Mouse (Mus musculus) adrenal gland, adult 8-10 months (tissue): ENCODE measurements around the gene Heg1. TPM values are rescaled to one million over a fixed set of nuclear protein-coding genes. Genes with fewer than 3 reads are reported as not detected.

ENCODE experiments used
- DNase-seq: peaks from one replicate; pipeline ENCODE4 v3.0.0; 2022
- total RNA-seq, 4 experiments: library from RNA; stranded (reverse); gene quantifications; 2 replicates each; pipeline ENCODE4 v1.2.4; 2022

Gene Heg1
- total RNA-seq, 4 experiments from 2014 or later: 52.8 to 69.3 (median 61.5) TPM

DNA sequence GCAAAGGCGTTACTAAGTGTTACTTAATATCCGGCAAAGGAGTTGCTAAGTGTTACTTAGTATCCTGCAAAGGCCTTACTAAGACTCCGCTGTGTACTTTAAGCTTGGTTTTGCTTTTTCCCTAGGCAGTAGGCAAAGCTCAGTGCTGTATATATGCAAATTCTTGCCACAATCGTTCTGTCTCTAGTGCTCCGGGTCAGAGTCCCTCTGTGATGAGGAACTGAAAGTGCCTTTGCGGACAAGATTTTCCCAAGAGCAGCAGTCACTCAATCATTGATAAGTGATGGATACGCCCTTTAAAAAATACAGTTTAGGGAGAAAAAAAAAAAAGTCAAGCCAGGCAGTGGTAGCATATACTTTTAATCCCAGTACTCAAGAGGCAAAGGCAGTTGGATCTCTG lies 61.3 kb downstream of the Heg1 start:
- DNase-seq: no peak

DNA sequence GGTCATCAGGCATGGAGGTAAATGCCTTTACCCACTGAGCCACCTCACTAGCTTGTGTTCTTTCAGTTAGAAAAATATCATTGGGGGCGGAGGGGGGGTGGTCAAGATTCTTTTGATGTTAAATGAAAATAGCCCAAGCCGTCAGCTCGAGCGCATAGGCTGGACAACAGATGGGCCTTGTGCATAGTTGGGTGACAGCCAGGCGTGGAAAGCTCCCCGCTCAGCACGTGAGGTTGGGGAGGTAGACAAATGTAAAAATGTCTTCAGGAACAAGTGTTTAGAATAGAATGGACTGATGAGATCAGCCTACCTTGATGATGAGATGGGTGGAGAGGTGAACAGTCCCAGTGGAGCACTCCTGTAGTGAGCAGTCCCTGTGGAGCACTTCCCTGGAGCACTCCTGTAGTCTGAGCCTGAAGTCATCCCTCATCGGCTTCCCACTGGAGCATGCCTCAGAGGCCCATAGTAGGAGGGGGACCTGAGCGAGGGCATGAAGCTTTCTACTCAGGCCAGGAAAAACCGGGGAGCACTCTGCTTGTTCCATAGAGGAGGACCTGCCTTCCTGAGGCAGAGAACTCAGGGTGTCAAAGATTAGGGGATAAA lies 62.0 kb downstream of the Heg1 start:
- DNase-seq: no peak

DNA sequence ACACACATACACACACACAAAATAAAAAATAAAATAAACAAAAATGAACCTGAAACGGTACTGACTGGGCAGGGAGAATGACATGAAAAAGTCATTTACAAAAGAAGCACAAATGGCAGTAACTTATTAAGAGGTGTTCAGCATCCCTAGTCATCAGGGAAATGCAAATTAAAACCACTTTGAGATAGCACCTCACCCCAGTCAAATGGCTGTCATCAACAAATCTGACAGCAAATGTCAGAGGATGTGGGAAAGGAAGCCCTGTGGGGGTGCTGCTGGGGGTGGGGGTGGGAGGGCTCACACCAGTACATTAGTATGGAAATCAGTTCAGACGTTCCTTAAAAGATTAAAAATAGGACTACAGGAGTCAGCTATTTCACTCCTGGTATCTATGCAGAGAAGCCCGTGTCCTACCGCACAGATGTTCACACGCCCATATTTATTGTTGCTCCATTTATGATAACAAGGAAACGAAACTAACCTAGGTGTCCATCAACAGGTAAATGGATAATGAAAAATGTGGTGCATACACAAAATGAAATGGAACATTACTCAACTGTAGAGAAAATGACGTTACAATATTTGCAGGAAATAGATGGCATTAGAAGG lies 63.3 kb downstream of the Heg1 start:
- no peak for DNase-seq

DNA sequence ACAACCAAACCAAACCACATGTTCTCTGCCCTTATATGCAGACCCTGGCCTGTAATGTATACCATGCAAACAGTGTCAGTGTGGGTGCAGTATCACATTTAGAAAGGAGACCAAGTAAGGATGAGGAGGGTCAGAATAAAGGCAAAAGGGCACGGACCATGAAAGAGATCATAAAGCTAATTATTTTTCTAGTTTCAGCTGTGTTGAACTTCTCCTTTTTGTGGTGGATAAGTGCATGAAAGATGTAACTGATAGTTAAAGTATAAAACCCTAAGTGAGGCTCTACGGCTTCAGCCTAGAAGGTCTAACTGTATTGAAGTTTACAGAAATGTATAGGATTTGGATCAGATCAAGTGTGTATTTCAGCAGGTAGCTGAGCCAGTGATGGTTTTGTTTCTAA lies 63.8 kb downstream of the Heg1 start:
- no peak for DNase-seq

DNA sequence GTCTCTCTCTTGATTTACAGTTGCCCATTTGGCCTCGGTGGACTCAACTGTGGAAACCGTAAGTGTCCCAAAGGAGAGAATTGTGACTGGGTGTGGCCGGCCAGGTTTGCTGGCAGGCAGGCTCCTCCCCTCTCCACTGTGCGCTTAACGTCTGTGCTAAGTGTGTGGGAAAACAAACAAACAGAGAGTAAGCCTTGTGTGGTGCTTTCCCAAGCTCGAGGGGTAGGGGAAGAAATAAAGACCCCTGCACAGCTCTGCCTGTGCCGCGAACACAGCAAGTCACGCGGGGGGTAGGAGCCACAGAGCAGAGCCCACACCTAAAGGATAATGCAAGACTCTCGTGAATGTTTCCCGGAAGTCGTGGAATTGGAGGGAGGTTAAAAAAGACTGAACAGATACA lies 67.0 kb downstream of the Heg1 start:
- no peak for DNase-seq

DNA sequence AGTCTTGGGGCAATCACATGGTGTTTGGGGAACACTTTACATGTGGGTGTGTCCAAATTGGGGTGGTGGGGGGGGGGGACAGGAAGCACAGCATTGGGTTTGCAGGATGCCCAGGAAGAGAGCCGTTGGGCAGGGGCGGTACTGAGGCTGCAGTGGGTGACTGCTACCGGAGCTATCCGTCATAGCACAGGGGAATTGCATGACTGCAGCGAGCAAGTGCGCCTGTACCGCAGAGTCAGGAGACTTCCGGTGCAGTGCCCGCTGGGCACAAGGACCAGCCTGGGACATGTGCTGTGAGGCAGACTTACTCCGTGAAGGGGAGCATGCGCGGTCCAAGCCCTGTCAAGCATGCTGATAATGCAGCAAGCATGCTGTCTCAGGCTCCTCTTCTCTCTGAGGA lies 67.4 kb downstream of the Heg1 start:
- no peak for DNase-seq

DNA sequence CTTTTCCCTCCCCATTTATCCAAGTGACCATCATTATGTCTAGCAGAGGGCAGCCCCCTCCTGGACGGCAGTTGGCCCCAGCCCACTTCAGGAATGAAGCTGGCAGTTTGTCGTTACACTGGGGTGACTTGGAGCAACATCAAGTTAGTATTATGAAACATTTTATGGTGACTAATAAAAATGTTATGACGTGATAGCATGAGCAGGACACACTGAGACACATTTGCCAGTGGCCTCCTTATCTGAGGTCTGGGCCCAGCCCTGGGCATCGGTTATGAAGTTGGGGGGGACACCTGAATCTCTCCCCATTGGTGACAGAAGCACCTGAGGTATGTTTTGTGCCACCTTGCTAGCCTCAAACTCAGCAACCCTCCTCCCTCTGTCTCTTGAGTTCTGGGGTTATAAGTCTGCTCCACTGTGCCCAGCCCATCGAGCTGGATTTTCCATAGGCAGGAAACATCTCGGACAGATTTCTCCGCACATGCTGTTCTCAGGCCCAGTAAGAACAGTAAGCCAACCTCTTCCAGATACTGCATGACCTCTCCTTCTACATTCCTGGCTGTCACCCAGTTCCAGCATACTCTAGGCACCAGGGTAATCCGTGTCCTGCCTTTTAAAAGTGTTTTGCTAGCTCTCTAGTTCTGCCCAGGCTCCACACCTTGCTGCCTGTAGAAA lies 68.9 kb downstream of the Heg1 start:
- no peak for DNase-seq

DNA sequence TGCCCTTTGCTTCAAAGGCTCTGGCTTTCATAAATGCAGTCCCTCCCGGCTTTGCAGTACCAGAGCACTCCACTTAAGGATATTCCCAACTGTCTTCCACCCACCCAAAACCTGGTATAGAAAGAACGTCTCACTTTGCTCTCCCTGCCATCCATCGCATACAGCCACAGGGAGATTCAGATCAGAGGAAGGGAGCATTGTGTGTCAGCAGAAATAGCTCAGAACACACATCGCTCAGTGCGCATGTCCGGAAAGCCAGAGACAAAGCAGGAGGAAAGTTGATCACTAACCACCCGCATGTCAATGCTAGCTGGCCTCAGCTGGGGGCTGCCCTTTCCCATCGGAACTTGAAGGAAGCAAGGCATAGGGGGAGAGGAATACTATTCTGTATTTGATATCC lies 71.1 kb downstream of the Heg1 start:
- DNase-seq: no peak

DNA sequence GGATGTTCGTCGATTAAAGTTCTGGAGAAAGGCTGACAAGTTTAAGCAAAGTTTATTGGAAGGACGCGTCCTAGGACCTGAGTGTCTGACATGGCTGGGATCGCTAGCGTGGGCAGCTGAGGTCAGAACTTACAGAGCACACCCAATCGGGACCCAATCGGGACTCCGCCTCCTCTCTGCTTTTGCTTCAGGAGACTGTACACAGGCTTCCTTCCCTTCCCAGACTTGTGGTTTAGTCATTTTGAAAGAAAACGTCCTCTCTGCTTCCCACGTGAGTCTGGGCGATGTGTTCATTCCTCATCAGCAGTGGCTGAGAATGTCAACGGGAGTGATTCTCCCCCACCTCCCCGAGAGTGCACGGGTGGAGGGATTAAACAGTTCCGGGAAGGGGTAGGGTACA lies 71.8 kb downstream of the Heg1 start:
- no peak for DNase-seq

DNA sequence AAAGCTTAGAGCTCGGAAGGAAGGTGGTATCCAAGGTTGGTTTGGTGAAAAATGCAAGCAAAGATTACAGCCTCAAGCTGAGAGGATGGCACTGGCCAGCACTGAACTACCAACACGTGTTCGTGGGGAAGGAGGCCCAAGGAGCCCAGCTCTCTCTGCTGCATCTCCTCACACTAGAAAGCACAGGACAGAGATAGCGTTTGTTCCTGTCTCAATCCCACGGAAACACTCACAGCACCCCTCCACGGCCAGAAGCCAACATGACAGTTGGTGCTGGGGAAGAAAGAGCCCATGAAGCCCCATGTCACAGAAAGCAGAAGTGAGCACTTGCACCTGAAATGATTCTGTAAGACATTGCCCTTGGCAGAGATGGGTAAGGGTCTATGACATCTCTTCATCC lies 72.2 kb downstream of the Heg1 start:
- DNase-seq: no peak

DNA sequence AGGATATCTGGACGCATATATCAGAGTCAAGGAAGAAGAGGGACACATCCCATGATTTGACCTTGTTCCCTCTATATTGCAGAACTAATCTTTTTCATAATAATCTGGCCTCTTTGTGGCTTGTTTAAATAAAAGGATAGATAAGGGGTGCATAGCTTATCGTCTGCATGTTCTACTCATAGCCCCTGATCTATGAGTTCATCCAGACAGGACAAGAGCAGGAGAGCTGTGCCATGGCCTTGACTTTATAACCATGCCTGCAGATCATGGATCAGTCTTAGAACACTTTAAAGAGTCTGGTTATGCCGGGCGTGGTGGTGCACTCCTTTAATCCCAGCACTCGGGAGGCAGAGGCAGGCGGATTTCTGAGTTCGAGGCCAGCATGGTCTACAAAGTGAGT lies 75.0 kb downstream of the Heg1 start:
- no peak for DNase-seq

DNA sequence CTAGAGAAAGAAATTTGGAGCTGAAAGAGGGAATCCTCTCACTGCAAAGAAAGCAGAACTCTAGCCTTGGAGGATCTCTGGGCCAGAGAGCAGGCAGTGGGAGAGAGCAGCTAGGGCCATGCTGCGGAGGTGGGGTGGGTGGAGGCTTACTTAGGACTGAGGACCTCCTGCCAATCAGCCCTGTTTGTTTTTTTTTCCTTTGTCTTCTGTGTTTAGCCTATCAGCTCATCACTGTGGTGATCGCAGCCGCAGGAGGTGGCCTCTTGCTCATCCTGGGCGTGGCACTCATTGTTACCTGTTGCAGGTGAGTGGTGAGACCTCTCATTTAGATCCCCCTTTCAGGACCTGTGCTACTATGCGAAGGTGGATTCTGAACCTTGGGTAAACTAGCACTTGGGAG lies 76.4 kb downstream of the Heg1 start:
- DNase-seq: no peak

DNA sequence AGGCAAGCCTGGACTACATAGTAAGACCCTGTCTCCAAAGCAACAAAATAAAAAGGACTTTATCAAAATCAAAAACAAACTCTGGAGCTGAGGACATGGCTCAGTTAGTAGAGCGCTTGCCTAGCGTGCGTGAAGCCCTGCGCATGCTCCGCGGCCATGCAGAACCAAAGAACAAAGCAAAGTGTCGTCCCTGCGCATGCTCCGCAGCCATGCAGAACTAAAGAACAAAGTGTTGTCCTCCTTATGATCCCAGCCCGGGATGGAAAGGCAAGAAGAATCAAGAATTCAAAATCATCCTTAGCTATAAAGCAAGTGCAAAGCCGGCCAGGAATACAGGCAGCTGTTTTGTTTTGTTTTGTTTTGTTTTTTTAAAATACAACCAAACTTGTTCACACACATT lies 76.8 kb downstream of the Heg1 start:
- no peak for DNase-seq

DNA sequence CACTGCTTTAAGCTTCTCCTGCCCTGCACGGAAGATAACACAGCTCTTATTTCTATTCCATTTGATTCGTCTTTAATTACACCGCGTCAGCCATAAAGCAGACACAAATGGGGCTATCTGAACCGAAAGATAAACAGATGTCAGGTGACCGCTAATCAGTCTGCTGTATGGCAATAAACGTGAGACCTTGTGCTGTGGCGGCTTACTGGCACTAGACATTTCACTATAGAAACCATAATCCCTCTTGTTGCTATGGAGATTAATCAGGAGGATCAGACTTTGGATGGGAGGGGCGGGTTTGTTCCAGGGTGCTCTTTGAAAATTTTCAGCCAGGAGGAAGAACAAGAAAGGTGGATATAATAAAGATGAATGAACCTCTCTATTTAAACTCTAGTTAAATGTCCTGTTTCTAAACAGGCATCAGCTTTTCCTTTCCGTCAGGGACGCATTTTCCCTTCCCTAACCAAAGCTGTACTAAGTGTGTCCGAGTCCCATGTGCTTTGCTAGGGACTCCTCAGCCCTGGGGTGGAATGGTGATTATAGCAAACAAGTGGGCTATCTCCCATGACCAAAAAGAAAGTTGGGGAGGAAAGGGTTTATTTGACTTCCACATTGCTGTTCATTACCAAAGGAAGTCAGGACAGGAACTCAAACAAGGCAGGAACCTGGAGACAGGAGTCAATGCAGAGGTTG lies 80.5 kb downstream of the Heg1 start:
- no peak for DNase-seq

DNA sequence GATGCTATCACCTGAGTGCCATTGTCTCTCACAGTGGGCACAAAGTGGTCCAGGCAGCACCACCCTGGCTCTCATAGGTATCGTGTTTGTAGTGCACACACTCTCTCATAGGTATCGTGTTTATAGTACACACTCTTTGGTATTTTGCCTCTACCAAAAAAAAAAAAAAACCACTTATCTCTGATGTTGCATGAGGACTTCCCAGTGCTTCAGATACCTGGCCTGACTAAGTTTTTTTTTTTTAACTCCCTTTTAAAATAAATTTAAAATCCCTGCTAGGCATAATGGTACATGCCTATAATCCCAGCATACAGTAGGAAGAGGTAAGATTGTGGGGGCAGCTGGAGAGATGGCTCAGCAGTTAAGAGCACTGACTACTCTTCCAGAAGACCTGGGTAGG lies 81.3 kb downstream of the Heg1 start:
- DNase-seq: no peak

DNA sequence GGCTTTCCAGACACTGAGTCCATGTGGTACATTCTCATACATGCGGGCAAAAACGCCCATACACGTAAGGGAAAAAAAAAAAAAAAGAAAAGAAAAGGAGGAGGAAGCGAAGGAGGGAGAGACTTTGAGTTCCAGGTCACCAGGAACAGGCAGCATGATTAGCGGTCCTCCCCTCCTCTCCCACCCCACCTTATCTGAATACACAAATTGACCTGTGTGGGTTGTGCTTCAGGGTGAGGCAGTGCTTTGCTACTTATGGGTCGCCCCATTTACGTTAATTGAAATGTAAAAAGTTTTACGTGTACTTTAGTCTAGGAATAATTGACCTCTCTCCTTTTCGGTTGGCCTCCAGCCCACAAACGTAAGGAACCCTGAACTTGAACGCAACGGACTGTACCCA lies 82.1 kb downstream of the Heg1 start:
- DNase-seq: no peak

DNA sequence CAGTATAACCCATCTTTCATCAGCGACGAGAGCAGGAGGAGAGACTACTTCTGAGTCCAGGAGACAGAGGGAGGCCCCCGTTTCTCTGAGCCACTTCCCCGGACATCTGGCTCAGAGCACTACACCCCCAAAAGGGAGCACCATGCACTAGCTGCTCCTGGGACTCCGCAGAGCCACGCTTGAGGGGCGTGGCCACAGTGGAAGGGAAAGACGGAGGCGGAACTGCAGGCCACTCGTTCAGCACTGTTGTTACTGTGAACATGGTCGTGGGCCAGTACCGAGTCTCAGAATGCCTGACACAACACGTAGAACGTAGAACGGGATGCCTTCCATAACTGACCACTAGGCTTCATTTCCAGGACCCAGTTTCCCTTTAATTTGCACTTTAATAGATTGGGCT lies 82.6 kb downstream of the Heg1 start:
- DNase-seq: peak; percentile 14

DNA sequence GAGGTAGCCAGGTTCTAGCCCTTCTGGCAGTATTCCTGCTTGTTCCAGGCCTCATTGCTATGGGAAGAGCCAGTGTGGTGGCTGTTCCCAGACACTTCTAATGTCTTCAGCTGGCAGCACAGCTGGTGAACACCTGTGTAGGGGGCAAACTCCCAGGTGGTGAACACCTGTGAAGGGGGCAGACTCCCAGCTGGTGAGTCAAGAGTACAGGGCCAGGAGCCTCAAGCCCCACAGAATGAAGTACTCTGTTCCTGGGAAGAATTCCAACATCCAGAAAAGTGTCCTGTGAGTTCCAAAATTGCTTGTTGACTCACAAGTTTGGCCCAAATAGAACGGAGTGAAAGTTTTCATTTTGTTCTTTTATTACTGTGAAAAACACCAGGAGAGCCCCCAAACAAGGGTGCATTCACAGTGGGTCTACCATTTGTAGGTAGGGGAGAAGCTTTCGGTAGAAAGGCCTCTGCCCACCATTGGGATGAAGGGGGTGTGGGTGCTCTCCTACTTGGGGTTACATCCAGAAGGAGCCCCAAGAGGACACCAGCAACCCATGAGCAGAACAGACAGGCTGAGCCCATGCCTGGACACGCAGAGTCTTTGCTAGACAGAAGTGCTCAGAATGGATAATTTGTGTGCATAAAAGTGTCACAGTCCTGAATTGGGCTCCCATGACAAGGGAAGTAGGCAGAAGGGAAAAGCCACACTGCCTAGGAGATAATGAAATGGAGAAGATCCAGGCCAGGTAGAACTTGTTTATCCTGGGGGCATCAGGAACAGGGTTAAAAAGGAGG lies 84.5 kb downstream of the Heg1 start:
- DNase-seq: no peak

DNA sequence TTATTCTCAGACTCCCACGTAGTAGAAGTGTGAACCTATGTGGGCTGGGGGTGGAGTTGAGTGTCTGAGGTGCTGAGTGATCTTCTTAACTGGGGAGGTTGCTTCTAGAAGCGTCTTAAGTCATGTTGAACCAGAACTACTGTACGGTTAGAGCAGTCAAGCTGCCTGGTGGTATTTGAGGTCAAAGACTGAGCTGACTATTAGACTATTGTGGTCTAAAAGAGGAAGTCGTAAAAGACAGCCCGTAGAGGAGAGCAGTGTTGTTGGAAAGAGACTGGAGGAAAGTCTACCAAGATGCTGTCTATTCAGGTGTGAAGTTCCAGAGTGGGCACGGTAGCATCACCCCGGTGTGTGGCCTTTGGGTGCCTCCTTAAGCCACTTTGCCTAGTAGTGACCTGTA lies 85.7 kb downstream of the Heg1 start:
- DNase-seq: no peak

DNA sequence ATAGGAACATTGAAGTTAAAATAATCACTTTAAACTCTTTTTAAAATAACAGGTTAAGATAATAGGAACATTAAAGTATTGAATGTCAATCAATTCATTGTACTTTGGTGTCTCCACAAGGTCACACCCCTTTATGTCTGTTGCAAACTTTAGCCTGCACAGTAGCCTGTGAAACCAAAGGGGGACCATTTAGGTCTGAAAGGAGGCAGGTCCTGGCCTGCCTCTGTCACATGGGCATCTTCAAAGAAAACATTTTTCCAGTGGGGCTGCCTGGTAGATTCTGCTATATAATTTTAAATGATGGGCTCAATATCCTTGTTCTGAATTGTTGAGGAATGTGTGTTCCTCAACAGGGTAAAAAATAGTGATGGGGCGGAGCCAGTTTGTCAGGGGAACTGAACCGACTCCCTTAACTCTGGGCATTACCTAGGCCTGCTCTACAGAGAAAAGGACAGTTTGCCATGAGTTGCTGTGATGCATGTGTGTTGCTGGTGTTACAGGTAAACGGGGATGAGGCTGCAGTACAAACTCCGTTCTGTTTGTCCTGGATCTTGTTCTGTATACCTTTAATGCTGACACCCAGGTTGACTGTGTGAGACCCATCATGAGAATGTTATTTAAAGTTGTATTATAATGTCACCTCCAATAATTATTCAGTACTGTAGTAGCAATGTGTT lies 86.7 kb downstream of the Heg1 start:
- no peak for DNase-seq

DNA sequence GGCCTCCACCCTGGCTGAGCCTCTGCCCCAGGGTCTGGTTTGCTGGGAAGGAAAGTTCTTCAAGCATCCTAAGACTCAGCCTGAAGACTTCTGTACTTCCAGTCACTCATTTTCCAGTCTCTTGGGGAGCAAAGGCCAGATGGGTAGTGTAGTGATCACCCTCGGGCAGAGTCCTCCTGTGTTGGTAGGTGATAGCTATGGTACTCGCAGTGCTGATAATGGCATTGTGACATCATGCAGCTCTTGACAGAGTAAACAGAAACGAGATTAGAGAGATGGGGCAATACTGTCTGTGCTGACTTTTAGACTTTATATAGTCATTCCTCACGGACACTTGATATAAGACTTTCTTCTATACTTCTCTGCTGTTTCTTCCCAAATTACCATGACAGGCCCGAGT lies 88.6 kb downstream of the Heg1 start:
- DNase-seq: no peak

DNA sequence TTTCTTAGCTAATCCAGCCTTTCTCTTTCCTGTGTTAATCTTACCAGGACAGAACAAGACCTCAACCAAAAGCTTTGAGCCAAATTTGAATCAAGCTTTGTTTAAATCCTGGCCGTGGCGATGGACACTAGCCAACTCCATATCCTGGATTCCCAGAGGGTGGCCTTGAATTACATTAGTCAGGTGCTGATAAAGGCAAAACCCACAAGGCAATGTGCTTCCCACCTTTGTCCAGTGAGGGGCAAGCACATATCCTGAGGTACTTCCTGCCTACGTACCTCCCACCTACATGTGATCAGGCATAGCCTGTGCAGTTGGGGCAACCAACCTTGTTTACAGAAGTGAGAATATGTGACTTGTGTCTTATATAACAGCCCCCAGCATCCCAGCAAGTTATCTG lies 90.8 kb downstream of the Heg1 start:
- no peak for DNase-seq
